Mouse (Mus musculus) midbrain, embryonic 11.5 days (tissue): ENCODE results near the gene Clk3. TPM values are rescaled to one million over a fixed set of nuclear protein-coding genes. Genes with fewer than 3 reads are reported as not detected.
"Not testable (repeated sequence)": the region's sequence is repeated elsewhere in the genome, so short reads cannot be mapped to it uniquely, and the experiment has no call there.

ENCODE experiments used
- ATAC-seq: fragments of 200-750 bp; cut with Nextera tagmentation; 2 replicates; pipeline ENCODE4 v1.8.0; 2017; ENCODE audit warnings: moderate TSS enrichment, moderate library complexity; ENCODE audit not compliant: low FRiP score
- DNase-seq: peaks from one replicate; pipeline ENCODE4 v3.0.0; 2015; ENCODE audit warnings: low spot score; ENCODE audit errors: missing footprints
- H3K27ac ChIP-seq: fragments of 300-500 bp; sonication (generic); 2 replicates; pipeline ENCODE4 v1.5.1; 2014; ENCODE audit warnings: low read depth, low read length
- H3K27me3 ChIP-seq: fragments of 300-500 bp; sonication (generic); 2 replicates; pipeline ENCODE4 v1.6.1; 2014; ENCODE audit warnings: mild to moderate bottlenecking, low read length, moderate library complexity, mixed read lengths; ENCODE audit not compliant: control insufficient read depth, insufficient read depth
- H3K36me3 ChIP-seq: fragments of 300-500 bp; sonication (generic); 2 replicates; pipeline ENCODE4 v1.6.1; 2014; ENCODE audit warnings: mild to moderate bottlenecking, low read length, moderate library complexity, mixed read lengths; ENCODE audit not compliant: control insufficient read depth, insufficient read depth
- H3K4me1 ChIP-seq: fragments of 300-500 bp; sonication (generic); 2 replicates; pipeline ENCODE4 v1.6.1; 2014; ENCODE audit warnings: low read length; ENCODE audit not compliant: control insufficient read depth, insufficient read depth
- H3K4me2 ChIP-seq: fragments of 300-500 bp; sonication (generic); 2 replicates; pipeline ENCODE4 v1.6.1; 2014; ENCODE audit warnings: mild to moderate bottlenecking, moderate library complexity
- H3K4me3 ChIP-seq: fragments of 300-500 bp; sonication (generic); 2 replicates; pipeline ENCODE4 v1.5.1; 2014; ENCODE audit warnings: low read depth, low read length
- H3K9ac ChIP-seq: fragments of 300-500 bp; sonication (generic); 2 replicates; pipeline ENCODE4 v1.6.1; 2014; ENCODE audit warnings: low read length
- H3K9me3 ChIP-seq: fragments of 300-500 bp; sonication (generic); 2 replicates; pipeline ENCODE4 v1.6.1; 2016; ENCODE audit warnings: low read length; ENCODE audit not compliant: control insufficient read depth
- WGBS: fragments of 180-500 bp; shearing (Covaris S2); extraction: QIAGEN DNeasy Blood & Tissue Kit; methylation state at CpG from one replicate; pipeline ENCODE4 v1.1.7; 2014; 5-methylcytosine and 5-hydroxymethylcytosine counted together
- polyA plus RNA-seq: library from polyadenylated mRNA; unstranded; fragments of >200 nt; fragmentation: Nextera tagmentation; extraction: Ambion mirVana; gene quantifications from 2 replicates; pipeline ENCODE4 v1.2.1, GENCODE M21; 2014

The Clk3 gene
- polyA plus RNA-seq, 1 experiment from 2014 or later: 91.6 TPM

DNA sequence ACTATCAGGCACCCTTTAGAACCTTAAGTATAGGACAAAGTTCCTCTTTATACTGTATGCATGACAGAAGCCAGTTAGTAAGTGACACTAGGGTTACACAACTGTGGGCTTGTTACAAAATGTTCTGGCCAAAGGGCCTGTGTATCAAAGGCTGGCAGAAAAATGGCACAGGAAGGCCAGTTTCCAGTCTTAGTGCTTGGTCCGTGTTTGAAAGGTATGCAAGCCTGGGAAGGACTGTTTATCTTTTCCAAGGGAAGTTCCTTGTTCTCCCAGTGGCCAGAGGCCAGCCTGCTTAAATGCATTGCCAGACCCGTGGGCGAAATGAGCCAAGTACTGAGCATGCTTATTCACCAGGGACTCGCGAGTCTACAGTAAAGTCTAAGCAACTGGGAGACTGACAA is 42.3 kb downstream of the Clk3 start:
- DNase-seq: no peak
- H3K9me3 ChIP-seq: no peaks in the 10 kb centered on the region
- no peaks in the 10 kb centered on the region for H3K4me1 ChIP-seq
- no peak overlapping the region for H3K27ac ChIP-seq
- ATAC-seq: no peak
- H3K4me2 ChIP-seq: no peak overlapping the region
- 82% methylated on average over 5 of the region's 5 CpGs for WGBS
- no peak overlapping the region for H3K4me3 ChIP-seq
- peaks cover 12% of the 10 kb centered on the region for H3K36me3 ChIP-seq
- H3K9ac ChIP-seq: no peak overlapping the region
- no peaks in the 10 kb centered on the region for H3K27me3 ChIP-seq

DNA sequence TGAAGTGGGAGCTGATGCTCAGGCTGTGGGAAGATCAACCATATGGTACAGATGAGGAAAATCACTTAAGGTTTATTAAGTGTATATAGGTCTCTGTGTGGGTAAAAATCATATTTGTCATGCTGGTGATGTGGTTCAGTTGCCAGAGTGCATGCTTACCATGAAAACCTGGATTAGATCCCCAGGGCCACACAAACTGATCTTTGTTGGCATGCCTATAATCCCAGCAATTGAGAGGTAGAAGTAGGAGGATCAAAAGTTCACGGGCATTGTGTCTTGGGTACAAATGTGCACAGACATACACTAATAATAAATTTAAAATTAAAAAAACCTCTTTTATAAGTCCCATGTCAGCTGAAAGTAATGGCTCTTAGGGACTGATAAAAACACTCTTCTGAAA is 43.3 kb downstream of the Clk3 start:
- Histone ChIP-seq H3K27ac (no peak overlapping the region), H3K36me3 (peaks cover 12% of the 10 kb centered on the region), H3K9ac (no peak overlapping the region), H3K4me1 (no peaks in the 10 kb centered on the region), H3K9me3 (no peaks in the 10 kb centered on the region), H3K4me3 (no peak overlapping the region), H3K4me2 (no peak overlapping the region), H3K27me3 (no peaks in the 10 kb centered on the region)
- ATAC-seq: no peak
- DNase-seq: no peak
- 97% methylated on average over 1 of the region's 1 CpGs for WGBS

DNA sequence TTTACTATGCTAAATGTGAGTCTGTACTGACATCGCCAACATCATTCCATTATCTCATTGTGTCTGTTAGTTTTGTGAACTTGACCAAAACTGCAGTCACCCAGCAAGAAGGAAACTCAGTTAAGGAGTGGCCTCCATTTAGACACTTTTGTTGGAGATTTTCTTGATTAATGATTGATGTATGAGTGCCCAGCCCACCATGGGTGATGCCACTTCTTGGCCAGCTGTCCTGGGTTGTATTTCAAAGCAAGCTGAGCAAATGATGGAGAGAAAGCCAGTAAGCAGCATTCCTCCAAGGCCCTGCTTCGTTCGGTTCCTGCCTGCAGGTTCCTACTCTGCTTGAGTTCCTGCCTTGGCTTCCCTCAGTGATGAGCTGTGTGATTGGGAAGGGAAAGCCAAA is 44.9 kb downstream of the Clk3 start:
- Histone ChIP-seq H3K9me3 (no peaks in the 10 kb centered on the region), H3K9ac (no peak overlapping the region), H3K4me3 (no peak overlapping the region), H3K27ac (no peak overlapping the region), H3K27me3 (no peaks in the 10 kb centered on the region), H3K4me1 (no peaks in the 10 kb centered on the region), H3K4me2 (no peak overlapping the region), H3K36me3 (peaks cover 11% of the 10 kb centered on the region)
- ATAC-seq (no peak), DNase-seq (no peak)
- whole genome bisulfite sequencing: 92% methylated on average over 3 of the region's 3 CpGs

DNA sequence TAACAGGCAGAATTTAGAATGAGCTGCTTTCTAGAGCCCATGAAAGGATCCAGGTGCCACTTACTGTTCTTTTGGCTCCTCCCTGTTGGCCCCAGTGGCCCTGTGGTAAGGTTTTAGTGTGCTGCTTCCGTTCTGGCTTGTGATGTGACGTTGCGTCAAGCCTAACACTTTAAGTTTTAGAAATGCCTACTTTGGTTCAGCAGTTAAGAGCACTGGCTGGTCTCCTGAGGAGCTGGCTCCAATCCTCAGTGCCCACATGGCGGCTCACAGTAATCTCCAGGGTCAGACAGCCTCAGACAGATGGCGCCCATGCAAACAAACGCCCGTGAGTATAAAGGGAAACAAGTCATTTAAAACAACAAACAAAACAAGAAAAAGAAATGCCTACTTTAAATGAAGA is 47.3 kb downstream of the Clk3 start:
- H3K4me1 ChIP-seq: no peaks in the 10 kb centered on the region
- no peak overlapping the region for H3K4me3 ChIP-seq
- H3K4me2 ChIP-seq: no peak overlapping the region
- ATAC-seq (no peak), DNase-seq (no peak)
- peaks cover 12% of the 10 kb centered on the region for H3K36me3 ChIP-seq
- no peak overlapping the region for H3K9ac ChIP-seq
- WGBS: 87% methylated on average over 7 of the region's 7 CpGs
- H3K27me3 ChIP-seq: no peaks in the 10 kb centered on the region
- no peak overlapping the region for H3K27ac ChIP-seq
- no peaks in the 10 kb centered on the region for H3K9me3 ChIP-seq

DNA sequence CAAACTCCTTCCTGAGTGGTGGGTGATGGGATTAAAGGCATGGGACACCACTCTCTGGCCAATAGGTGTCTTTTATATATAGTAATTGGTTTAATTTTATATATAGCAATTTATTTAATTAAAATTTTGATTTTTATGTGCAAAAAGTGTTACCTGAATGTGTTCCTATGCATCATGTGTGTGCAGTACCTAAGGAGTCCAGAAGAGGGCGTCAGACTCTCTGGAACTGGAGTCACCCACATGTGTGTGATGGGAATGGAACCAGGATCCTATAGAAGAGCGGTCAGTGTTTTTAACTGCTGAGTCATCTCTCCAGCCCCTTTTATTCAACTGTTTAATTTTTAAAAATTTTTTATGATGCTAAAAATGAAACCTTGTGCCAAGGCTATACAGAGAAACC is 53.5 kb downstream of the Clk3 start:
- DNase-seq (no peak), ATAC-seq (no peak)
- Histone ChIP-seq H3K4me2 (no peak overlapping the region), H3K36me3 (peaks cover 7% of the 10 kb centered on the region; the same call in 1 of the 2 replicates), H3K27me3 (no peaks in the 10 kb centered on the region), H3K27ac (no peak overlapping the region), H3K4me1 (peaks cover 7% of the 10 kb centered on the region), H3K4me3 (no peak overlapping the region), H3K9me3 (no peaks in the 10 kb centered on the region), H3K9ac (no peak overlapping the region)
- WGBS: 73% methylated on average over 2 of the region's 2 CpGs

DNA sequence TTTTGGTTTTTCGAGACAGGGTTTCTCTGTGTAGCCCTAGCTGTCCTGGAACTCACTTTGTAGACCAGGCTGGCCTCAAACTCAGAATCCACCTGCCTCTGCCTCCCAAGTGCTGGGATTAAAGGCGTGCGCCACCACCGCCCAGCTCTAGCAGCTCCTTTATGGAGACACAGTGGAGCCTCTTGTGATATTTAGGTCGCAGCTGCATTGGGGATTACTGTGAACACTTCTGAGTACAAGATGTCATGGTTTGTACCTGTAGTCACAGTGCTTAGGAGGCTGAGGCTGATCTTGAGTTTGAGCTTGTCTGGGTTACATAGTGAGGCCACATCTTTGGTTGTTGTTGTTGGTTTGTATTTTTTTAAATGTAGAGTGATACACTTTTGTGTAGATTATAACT is 55.4 kb downstream of the Clk3 start:
- not testable (repeated sequence) for H3K27me3 ChIP-seq

DNA sequence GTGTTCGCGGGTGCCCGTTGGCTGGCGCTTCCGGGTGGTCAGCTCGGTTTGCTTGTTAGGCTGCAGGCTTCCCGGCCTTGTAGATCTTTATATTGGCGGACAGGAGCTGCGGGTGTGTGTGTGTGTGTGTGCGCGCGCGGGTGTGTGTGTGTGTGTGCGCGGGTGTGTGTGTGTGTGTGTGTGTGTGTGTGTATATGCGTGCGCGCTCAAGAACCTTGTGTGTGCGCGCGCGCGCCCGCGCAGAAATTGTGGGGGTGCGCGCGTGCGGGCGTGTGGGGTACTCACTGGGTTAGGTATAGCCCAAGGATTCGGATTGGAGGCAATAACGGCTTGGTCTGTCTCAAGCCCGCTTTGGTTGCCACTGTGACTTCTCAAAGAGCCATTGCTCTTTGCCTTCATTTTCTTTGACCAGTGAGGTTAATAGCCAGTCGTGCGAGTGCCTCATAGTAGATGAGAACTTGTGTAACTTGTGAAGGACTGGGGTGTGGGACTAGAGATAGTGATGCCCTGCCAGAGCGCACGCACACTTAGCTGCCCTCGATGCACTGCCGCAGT is 56.9 kb downstream of the Clk3 start:
- H3K36me3 ChIP-seq: no peaks in the 10 kb centered on the region; the same call in 1 of the 2 replicates
- H3K4me2 ChIP-seq: peak overlapping the region; percentile 73
- H3K9ac ChIP-seq: peak overlapping the region; percentile 77
- no peak overlapping the region for H3K27ac ChIP-seq
- peaks cover 7% of the 10 kb centered on the region for H3K4me1 ChIP-seq
- WGBS: 4% methylated on average over 39 of the region's 39 CpGs
- H3K4me3 ChIP-seq: peak overlapping the region; percentile 75
- H3K27me3 ChIP-seq: no peaks in the 10 kb centered on the region
- ATAC-seq (peak; percentile 59), DNase-seq (no peak)
- no peaks in the 10 kb centered on the region for H3K9me3 ChIP-seq

More for the DNA sequence above, 55.4 kb downstream of the Clk3 start:
- not testable (repeated sequence) for H3K4me3 ChIP-seq, H3K4me1 ChIP-seq, H3K9ac ChIP-seq, H3K4me2 ChIP-seq, ATAC-seq, H3K9me3 ChIP-seq, H3K27ac ChIP-seq, DNase-seq, H3K36me3 ChIP-seq
- 91% methylated on average over 4 of the region's 5 CpGs for WGBS

DNA sequence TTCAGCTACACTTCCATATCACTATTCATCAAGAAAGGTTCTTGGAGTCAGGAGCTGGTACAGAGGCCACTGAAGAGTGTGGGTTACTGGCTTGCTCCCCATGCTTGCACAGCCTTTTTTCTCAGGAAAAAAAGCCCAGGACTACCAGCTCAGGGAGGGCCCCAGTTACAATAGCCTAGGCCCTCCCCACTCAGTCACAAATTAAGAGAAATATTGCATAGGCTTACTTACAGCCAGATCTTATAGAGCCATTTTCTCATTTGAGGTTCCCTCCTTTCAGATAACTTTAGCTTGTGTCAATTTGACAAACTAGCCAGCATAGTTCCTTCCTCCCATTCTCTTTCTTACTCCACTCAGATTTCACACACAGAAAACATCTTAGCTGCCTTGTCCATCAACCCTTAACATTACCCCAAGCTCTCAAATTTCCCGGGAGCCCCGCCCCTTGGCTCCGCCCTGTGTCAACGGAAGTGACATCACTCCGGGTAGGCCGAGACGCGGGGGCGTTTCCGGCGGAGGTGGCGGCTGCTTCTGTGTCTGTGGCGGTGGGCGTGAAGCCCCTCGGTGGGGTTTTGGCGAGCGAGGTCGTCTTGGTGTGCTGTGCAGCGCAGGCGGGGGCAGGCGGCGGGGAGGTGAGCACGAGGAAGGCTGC is 57.5 kb downstream of the Clk3 start, which contains the start of gene Edc3:
Gene Edc3, plus strand, starts transcription at position 473 of the 652 bp plus-strand sequence.
- peaks cover 7% of the 10 kb centered on the region for H3K4me1 ChIP-seq
- H3K27me3 ChIP-seq: no peaks in the 10 kb centered on the region
- H3K4me2 ChIP-seq: peak within 1 kb of the TSS; percentile 73
- peak within 1 kb of the TSS; percentile 77 for H3K9ac ChIP-seq
- H3K4me3 ChIP-seq: peak within 1 kb of the TSS; percentile 75
- no peaks in the 10 kb centered on the region for H3K9me3 ChIP-seq
- no peak within 1 kb of the TSS for H3K27ac ChIP-seq
- WGBS: under 1% methylated on average over 23 of the region's 23 CpGs
- DNase-seq (peak; percentile 99), ATAC-seq (peak; percentile 93)
- no peaks in the 10 kb centered on the region; the same call in 1 of the 2 replicates for H3K36me3 ChIP-seq

DNA sequence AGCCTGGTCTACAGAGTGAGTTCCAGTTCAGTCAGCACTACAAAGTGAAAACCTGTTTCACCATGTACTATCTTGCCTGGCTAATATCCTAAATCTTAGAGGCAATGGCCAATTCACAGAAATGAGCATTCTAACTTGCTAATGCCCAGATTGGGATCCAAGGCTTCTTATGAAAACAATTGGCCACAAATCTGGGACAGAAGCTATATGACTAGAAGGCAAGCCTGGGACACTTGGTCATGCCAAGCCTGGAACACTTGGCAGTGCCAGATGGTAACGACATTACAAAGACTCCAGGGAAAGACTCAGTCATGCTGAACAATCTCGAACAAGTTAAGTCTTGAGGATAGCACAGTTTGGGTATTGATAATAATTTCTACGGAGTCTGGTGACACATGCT is 59.2 kb downstream of the Clk3 start:
- Histone ChIP-seq H3K9me3 (no peaks in the 10 kb centered on the region), H3K36me3 (no peaks in the 10 kb centered on the region), H3K9ac (no peak overlapping the region), H3K27me3 (no peaks in the 10 kb centered on the region), H3K4me3 (no peak overlapping the region), H3K4me1 (peaks cover 7% of the 10 kb centered on the region), H3K4me2 (no peak overlapping the region), H3K27ac (no peak overlapping the region)
- ATAC-seq (no peak), DNase-seq (no peak)
- WGBS: 94% methylated on average over 3 of the region's 3 CpGs
